Mouse (Mus musculus) heart, embryonic 10.5 days (tissue): ENCODE measurements around the gene Stat2. TPM values are rescaled to one million over a fixed set of nuclear protein-coding genes. Genes with fewer than 3 reads are reported as not detected.
"Not testable (repeated sequence)": the region's sequence is repeated elsewhere in the genome, so short reads cannot be mapped to it uniquely, and the experiment has no call there.

Experiments
- DNase-seq: peaks from one replicate; pipeline ENCODE4 v3.0.0-alpha.2; 2017; ENCODE audit warnings: low spot score
- H3K27ac ChIP-seq: fragments of 300-500 bp; sonication (generic); 2 replicates; pipeline ENCODE4 v1.5.1; 2016; ENCODE audit warnings: mild to moderate bottlenecking
- H3K27me3 ChIP-seq: fragments of 300-500 bp; sonication (generic); 2 replicates; pipeline ENCODE4 v1.6.1; 2016; ENCODE audit warnings: mild to moderate bottlenecking; ENCODE audit not compliant: poor library complexity, insufficient read depth, severe bottlenecking
- H3K36me3 ChIP-seq: fragments of 300-500 bp; sonication (generic); 2 replicates; pipeline ENCODE4 v1.6.1; 2016; ENCODE audit warnings: mild to moderate bottlenecking, moderate library complexity
- H3K4me1 ChIP-seq: fragments of 300-500 bp; sonication (generic); 2 replicates; pipeline ENCODE4 v1.6.1; 2016; ENCODE audit warnings: mild to moderate bottlenecking
- H3K4me3 ChIP-seq: fragments of 300-500 bp; sonication (generic); 2 replicates; pipeline ENCODE4 v1.5.1; 2016; ENCODE audit warnings: mild to moderate bottlenecking, moderate library complexity
- H3K9me3 ChIP-seq: fragments of 300-500 bp; sonication (generic); 2 replicates; pipeline ENCODE4 v1.6.1; 2016; ENCODE audit warnings: mild to moderate bottlenecking, moderate library complexity
- WGBS: fragments of 180-500 bp; shearing (Covaris S2); methylation state at CpG from one replicate; pipeline ENCODE4 v1.1.7; 2016; 5-methylcytosine and 5-hydroxymethylcytosine counted together
- polyA plus RNA-seq: library from polyadenylated mRNA; unstranded; fragments of >200 nt; fragmentation: Nextera tagmentation; extraction: Ambion mirVana; gene quantifications from 2 replicates; pipeline ENCODE4 v1.2.1, GENCODE M21; 2016

Stat2 gene
- polyA plus RNA-seq, 1 experiment from 2014 or later = 10.8 TPM

DNA sequence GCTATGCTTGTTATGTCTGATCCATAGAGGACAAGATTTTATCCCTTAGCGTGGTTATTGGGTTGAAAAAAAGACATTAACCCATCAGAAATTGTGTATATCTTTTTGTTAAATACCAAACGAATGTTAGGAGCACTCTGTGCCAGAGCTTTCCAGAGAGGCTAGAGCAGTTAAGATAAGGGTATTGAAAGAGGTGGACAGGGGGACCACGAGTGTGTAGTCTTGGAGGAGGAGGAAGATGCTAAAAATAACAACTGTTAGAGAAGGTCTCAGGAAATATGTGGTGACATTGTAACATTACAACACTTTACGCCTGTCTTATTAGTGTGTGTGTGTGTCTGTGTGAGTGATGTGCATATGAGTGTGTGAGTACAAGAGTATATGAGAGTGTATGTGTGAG is 40.5 kb downstream of the Stat2 start:
- no peaks in the 10 kb centered on the region for H3K9me3 ChIP-seq
- DNase-seq = no peak
- H3K4me3 ChIP-seq = peak overlapping the region; percentile 23; the same call in 1 of the 2 replicates
- H3K27me3 ChIP-seq = no peaks in the 10 kb centered on the region
- peak overlapping the region; percentile 71; the same call in 1 of the 2 replicates for H3K27ac ChIP-seq
- H3K4me1 ChIP-seq = peaks cover 19% of the 10 kb centered on the region
- peaks cover 66% of the 10 kb centered on the region for H3K36me3 ChIP-seq
- WGBS = 45% methylated on average over 4 of the region's 4 CpGs

DNA sequence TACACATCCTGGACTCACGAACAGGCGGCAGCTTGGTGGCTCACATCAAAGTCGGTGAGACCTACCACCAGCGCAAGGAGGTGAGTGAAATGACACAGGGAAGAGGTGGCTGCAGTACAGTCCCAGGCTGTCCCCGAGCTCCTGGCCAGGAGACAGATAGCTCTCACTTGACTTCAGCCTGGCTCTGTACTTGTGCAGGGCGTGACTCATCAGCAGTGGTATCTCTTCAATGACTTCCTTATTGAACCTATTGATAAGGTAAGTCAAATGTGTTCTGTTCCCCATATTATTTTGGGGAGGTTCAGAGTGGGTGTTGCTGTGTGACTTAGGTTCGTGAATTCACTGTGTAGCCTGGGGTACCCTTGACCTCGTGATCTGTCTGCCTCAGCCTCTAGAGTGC is 45.2 kb downstream of the Stat2 start:
- no peak overlapping the region for H3K27ac ChIP-seq
- no peaks in the 10 kb centered on the region for H3K9me3 ChIP-seq
- H3K27me3 ChIP-seq = no peaks in the 10 kb centered on the region
- peaks cover 78% of the 10 kb centered on the region for H3K36me3 ChIP-seq
- WGBS = 87% methylated on average over 8 of the region's 8 CpGs
- peaks cover 9% of the 10 kb centered on the region for H3K4me1 ChIP-seq
- no peak for DNase-seq
- no peak overlapping the region for H3K4me3 ChIP-seq

DNA sequence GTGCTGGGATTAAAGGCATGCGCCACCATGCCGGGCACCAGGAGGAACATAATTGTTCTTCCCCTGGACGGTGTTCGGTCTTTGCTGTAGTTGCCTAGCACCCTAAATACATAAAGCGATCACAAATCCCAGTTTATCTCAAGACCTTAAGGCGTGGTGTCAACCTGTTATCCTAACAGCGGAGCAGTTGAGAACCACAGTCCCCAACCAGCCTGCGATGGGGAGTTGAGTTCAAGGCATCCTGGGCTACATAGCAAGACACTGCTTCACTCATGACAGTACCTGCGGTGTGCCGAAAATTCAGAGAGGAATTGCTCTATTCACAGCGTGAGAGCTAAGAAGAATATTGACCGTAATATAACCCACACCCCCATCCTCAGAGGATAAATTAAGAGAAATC is 51.3 kb downstream of the Stat2 start:
- Histone ChIP-seq H3K27ac (peak overlapping the region; percentile 98), H3K27me3 (no peaks in the 10 kb centered on the region), H3K4me1 (peaks cover 10% of the 10 kb centered on the region), H3K4me3 (peak overlapping the region; percentile 87), H3K9me3 (no peaks in the 10 kb centered on the region), H3K36me3 (peaks cover 64% of the 10 kb centered on the region)
- 59% methylated on average over 12 of the region's 12 CpGs for WGBS
- DNase-seq = no peak

DNA sequence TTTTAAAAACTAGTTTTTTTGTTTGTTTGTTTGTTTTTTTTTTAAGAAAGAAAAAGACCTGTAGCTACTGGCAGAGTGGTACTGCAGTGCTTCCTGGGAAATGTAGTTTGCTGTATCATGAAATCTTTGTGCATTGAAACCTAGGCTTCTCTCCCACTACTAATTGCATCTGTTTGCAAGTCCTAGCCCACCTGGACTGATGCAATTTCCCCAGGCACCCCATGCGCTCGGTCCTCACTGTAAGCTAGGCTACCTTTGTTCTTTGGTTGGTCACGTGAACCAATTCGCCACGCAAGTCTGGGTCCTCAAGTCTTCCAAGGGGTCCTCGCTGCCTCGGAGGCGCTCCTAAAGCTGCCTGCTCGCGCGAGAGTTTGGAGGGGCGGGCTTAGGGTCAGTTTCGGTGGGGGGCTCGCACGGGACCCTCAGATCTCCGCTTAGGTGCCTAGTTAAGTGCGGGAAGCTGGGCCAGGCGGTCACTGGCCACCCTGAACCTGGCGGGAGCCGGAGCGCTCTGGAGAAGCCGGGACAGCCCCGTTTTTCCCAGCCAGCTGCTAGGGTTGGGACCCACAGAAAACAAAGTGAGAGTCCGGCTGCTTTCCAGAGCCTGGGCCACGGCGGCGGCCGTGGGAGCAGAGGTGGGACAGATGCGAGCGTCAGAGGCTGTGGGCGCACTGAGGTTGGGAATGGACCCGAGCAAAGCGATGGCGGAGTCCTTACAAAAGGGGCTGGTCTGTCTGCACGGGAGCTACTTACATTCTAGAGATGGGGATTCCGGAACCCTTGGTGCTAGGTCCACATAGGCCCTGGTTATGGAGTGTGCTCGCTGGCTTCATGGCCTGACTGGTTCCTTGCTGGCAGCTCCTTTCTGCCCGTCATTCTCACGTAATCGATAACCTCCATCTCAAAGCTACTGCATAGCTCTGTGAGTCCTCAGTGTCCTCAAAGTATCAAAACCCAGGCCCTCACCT is 52.1 kb downstream of the Stat2 start, which contains the start of gene Cnpy2:
Gene Cnpy2, plus strand, starts transcription at position 319 of the 968 bp plus-strand sequence.
- H3K4me1 ChIP-seq = peaks cover 10% of the 10 kb centered on the region
- H3K36me3 ChIP-seq = peaks cover 67% of the 10 kb centered on the region
- WGBS = under 1% methylated on average over 40 of the region's 40 CpGs
- DNase-seq = peak; percentile 96
- no peaks in the 10 kb centered on the region for H3K9me3 ChIP-seq
- peak within 1 kb of the TSS; percentile 98 for H3K27ac ChIP-seq
- H3K27me3 ChIP-seq = no peaks in the 10 kb centered on the region
- peak within 1 kb of the TSS; percentile 87 for H3K4me3 ChIP-seq

DNA sequence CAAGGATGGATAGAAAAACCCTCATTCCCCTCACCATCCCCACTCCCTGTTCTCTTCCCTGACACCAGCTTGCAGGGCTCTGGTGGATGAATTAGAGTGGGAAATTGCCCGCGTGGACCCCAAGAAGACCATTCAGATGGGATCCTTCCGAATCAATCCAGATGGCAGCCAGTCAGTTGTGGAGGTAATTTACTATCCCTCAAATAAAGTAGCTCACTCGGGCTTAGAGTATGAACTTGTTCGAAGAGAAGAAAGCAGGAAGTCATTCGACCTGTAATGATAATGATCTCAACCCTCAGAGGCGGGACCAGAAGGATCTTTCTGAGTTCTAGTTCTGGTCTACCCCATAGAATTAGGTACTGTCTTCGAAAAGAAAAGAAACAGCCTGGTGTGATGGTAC is 53.2 kb downstream of the Stat2 start:
- Histone ChIP-seq H3K27me3 (no peaks in the 10 kb centered on the region), H3K36me3 (peaks cover 66% of the 10 kb centered on the region), H3K9me3 (no peaks in the 10 kb centered on the region), H3K4me3 (peak overlapping the region; percentile 87), H3K27ac (peak overlapping the region; percentile 98), H3K4me1 (peaks cover 10% of the 10 kb centered on the region)
- DNase-seq = no peak
- WGBS = 79% methylated on average over 8 of the region's 8 CpGs

DNA sequence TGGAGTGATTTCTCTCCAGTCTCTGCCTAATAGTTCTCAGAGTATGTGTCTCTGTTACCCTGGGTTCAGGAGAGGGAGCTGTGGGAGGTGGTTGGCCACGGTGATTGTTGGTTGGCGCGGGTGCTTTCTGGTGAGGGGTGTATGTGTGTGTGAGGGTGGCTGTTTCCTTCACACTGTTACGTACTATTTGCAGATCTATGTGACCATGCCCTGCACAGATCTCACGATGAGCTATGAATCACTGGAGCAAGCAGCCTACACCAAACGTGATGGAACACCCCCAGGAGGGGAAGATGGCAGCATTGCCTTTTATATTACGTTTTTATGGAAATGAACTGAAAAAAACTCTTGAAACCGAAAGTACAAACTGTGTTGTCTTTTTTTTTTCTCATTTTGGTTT is 56.5 kb downstream of the Stat2 start:
- 90% methylated on average over 8 of the region's 8 CpGs for WGBS
- H3K27ac ChIP-seq = no peak overlapping the region
- no peaks in the 10 kb centered on the region for H3K9me3 ChIP-seq
- H3K4me3 ChIP-seq = no peak overlapping the region
- peaks cover 10% of the 10 kb centered on the region for H3K4me1 ChIP-seq
- DNase-seq = no peak
- no peaks in the 10 kb centered on the region for H3K27me3 ChIP-seq
- peaks cover 54% of the 10 kb centered on the region for H3K36me3 ChIP-seq

DNA sequence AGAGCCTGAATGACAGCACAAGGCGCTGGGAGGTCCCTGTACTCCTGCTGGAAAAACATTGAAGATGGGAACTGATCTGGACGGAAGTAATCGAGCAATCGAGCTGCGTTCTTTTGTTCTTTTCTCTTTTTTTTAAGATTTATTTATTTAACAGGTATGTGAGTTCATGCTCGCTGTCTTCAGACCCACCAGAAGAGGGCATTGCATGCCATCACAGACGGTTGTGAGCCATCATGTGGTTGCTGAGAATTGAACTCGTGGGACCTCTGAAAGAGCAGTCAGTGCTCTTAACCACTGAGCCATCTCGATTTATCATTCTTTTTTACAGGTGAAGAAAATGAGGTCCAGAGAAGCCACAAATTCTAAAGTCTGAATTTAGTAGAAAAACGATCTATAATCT is 57.3 kb downstream of the Stat2 start:
- peaks cover 54% of the 10 kb centered on the region for H3K36me3 ChIP-seq
- 86% methylated on average over 10 of the region's 10 CpGs for WGBS
- no peak overlapping the region for H3K27ac ChIP-seq
- peaks cover 10% of the 10 kb centered on the region for H3K4me1 ChIP-seq
- no peak overlapping the region for H3K4me3 ChIP-seq
- DNase-seq = no peak
- no peaks in the 10 kb centered on the region for H3K27me3 ChIP-seq
- no peaks in the 10 kb centered on the region for H3K9me3 ChIP-seq

DNA sequence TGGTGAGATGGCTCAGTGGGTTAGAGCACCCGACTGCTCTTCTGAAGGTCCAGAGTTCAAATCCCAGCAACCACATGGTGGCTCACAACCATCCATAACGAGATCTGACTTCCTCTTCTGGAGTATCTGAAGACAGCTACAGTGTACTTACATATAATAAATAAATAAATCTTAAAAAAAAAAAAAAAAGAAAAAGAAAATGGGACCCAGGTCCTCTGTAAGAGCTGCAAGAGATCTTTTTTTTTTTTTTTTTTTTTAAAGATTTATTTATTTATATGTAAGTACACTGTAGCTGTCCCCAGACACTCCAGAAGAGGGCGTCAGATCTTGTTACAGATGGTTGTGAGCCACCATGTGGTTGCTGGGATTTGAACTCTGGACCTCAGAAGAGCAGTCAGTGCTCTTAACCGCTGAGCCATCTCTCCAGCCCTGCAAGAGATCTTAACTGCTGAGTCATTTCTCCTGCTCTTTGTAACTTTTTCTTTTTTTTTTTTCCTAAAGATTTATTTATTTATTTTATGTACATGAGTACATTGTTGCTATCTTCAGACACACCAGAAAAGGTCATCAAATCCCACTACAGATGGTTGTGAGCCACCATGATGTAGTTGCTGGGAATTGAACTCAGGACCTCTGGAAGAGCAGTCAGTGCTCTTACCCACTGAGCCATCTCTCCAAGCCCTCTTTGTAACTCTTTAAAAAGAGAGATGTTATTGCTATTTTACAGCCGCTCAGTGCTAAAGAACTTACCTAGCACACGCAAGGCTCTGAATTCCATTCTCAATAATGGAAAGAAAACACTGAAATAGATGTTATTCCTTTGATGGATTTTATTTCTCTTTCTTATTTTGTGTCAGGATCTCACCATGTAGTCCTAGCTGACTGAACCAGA is 62.2 kb downstream of the Stat2 start:
- not testable (repeated sequence) for H3K9me3 ChIP-seq
- 75% methylated on average over 6 of the region's 6 CpGs for WGBS

DNA sequence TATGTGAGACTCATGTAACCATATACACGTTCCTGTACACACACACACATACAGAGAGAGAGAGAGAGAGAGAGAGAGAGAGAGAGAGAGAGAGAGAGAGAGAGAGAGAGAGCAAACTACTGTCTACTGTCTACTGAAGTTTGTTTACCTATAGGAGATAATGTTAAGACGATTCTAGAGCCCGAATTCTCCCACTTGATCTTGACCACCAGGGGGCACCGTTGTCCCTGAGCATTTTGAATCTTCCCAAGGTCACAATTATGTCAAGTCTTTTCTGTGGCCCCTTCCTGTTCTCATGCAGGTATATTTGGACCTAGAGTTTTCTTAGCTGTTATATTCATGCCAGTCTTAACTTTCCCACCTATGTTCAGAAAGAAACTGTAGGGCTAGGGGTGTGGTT is 65.2 kb downstream of the Stat2 start:
- Histone ChIP-seq H3K27ac (peak overlapping the region; percentile 79), H3K4me1 (peaks cover 41% of the 10 kb centered on the region), H3K9me3 (no peaks in the 10 kb centered on the region), H3K36me3 (peaks cover 7% of the 10 kb centered on the region), H3K27me3 (no peaks in the 10 kb centered on the region), H3K4me3 (no peak overlapping the region)
- WGBS = 5% methylated on average over 4 of the region's 4 CpGs
- DNase-seq = peak; percentile 86

More for the DNA sequence above, 62.2 kb downstream of the Stat2 start:
- H3K4me3 ChIP-seq, H3K27ac ChIP-seq, H3K27me3 ChIP-seq, DNase-seq: not testable (repeated sequence)
- Histone ChIP-seq H3K4me1 (peaks cover 18% of the 10 kb centered on the region; the same call in 1 of the 2 replicates), H3K36me3 (peaks cover 22% of the 10 kb centered on the region)

DNA sequence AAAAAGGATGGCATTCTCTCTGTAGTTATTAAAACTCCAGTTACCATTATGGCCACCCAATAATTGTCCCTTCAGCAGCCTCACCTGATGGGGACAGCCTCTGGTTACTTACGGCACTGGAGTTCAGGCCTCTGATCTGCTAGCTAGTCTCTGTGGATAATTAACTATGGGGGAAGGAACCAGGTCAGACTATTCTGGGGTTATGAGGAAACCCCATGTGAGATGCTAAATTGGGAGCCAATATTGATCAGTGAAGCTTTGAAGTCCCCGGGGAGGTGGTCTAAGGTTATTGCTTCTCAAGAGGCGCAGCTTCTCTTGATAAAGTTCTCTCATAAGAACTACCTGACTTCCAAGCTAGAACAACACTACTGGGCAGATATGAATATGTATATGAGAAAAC is 65.8 kb downstream of the Stat2 start:
- WGBS = 86% methylated on average over 3 of the region's 3 CpGs
- peak overlapping the region; percentile 84; the same call in 1 of the 2 replicates for H3K4me3 ChIP-seq
- H3K36me3 ChIP-seq = peaks cover 8% of the 10 kb centered on the region
- no peaks in the 10 kb centered on the region for H3K27me3 ChIP-seq
- H3K4me1 ChIP-seq = peaks cover 44% of the 10 kb centered on the region
- H3K27ac ChIP-seq = peak overlapping the region; percentile 79
- H3K9me3 ChIP-seq = no peaks in the 10 kb centered on the region
- no peak for DNase-seq

DNA sequence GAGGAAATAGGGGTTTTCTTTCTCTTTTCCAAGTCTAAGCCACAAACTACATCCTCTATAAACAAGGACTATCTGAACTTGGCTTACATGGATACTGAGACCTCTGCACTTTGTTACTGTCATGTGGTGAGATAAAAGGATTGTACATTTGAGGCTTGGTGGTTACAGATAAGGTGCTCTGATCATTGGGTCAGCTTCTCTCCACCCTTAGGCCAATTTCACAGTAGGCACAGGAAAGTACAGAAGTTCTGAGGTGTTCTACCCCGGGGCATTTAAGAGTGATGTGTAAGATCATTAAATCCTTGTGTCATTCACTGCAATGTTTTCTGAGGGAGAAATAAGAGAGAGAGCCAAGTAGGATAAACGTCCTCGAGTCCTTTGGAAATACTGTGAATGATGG is 66.2 kb downstream of the Stat2 start:
- peaks cover 47% of the 10 kb centered on the region for H3K4me1 ChIP-seq
- WGBS = 66% methylated on average over 3 of the region's 3 CpGs
- peaks cover 12% of the 10 kb centered on the region for H3K36me3 ChIP-seq
- H3K27ac ChIP-seq = peak overlapping the region; percentile 98
- no peaks in the 10 kb centered on the region for H3K9me3 ChIP-seq
- H3K4me3 ChIP-seq = peak overlapping the region; percentile 84
- DNase-seq = no peak
- H3K27me3 ChIP-seq = no peaks in the 10 kb centered on the region

DNA sequence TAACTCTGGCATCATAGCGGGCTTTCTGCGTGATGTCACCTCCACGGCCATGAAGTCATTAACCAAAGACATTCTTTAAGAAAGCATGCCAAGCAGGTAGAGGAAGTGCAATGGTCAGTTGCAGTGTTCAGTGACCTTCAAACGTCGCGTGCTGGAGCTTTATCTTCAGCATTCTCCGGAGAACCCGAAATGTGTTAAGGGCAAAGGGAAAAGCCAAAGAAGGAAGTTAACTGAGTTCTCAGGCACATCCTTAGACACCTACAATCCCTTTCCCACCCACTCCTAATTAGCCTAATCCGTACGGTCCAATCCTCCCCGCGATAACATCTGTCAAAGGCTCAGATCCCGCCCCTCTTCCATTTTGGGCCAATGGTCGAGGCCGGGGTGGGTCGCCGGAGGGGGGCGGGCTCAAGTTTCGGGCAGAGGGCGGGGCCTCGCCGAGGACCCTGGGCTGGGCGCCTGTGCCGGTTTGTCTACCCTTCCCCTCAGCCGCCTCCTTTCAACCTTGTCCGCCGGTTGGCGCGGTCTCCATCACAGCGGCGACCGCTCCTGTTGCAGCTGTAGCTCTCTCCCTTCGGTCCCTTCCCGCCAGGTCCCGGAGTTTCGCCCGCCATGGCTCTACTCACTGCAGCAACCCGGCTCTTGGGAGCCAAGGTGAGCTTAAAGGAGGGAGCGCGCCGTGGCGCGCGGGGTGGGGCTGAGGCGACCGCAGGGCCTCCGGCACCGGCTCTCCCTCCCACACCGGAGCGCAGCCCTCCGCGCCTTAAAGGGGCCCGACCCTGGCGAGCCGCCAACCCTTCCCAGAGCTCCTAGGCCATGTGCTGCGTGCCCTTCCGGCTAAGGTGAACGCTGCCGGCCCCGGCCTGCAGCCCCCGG is 67.2 kb downstream of the Stat2 start, which contains the start of gene Cs:
Gene Cs, plus strand, starts transcription at position 429 of the 876 bp plus-strand sequence.
- no peaks in the 10 kb centered on the region for H3K27me3 ChIP-seq
- DNase-seq = peak; percentile 99
- peaks cover 12% of the 10 kb centered on the region for H3K36me3 ChIP-seq
- H3K27ac ChIP-seq = peak within 1 kb of the TSS; percentile 98
- WGBS = 2% methylated on average over 61 of the region's 61 CpGs
- H3K4me1 ChIP-seq = peaks cover 49% of the 10 kb centered on the region
- H3K9me3 ChIP-seq = no peaks in the 10 kb centered on the region
- peak within 1 kb of the TSS; percentile 84 for H3K4me3 ChIP-seq
